7 mouse cellular contexts compared by ENCODE assay signal in genomic region chr19:29100874-29101542, GRCm38 (mm10). TPM values are rescaled to one million over a fixed set of nuclear protein-coding genes. Genes with fewer than 3 reads are reported as not detected.
A peak's percentile ranks its signal among the peaks of the same experiment; 100 is the strongest.
DNase-seq lines count a peak whose midpoint lies in the region; ATAC-seq lines count a peak whose summit lies in the region.

Gene Rcl1 (plus strand): TSS chr19:29101375.

- no peaks in the 10 kb centered on the region for H3K9me3 ChIP-seq in intestine, embryonic 16.5 days (ENCODE audit: control insufficient read depth, low read length)
- no peaks in the 10 kb centered on the region for H3K9me3 ChIP-seq in midbrain, embryonic 11.5 days (ENCODE audit: control insufficient read depth, low read length)

- H3K4me3 ChIP-seq in intestine, embryonic 16.5 days (ENCODE audit: low read length), result peak within 1 kb of the TSS; percentile 94
- peak within 1 kb of the TSS; percentile 91 for H3K4me3 ChIP-seq in midbrain, embryonic 11.5 days (ENCODE audit: low read depth, low read length)

- peak; percentile 100 for ATAC-seq in intestine, embryonic 16.5 days
- peak; percentile 100 for ATAC-seq in midbrain, embryonic 11.5 days (ENCODE audit: low FRiP score)

- intact Hi-C loops in left cerebral cortex, postnatal 36 days (cut with DNase I), result loop anchor here (5.0 kb wide), 1 partner anchor 151 kb away; the partner anchor contains the start of gene Jak2

- under 1% methylated on average over 55 of the region's 58 CpGs for WGBS in intestine, embryonic 16.5 days
- 0% methylated on average over 57 of the region's 58 CpGs for WGBS in midbrain, embryonic 11.5 days

- H3K36me3 ChIP-seq in intestine, embryonic 16.5 days (ENCODE audit: control insufficient read depth, insufficient read depth, low read length), result no peaks in the 10 kb centered on the region
- H3K36me3 ChIP-seq in midbrain, embryonic 11.5 days (ENCODE audit: control insufficient read depth, insufficient read depth, low read length), result no peaks in the 10 kb centered on the region

- peak within 1 kb of the TSS; percentile 89 for H3K4me2 ChIP-seq in intestine, embryonic 16.5 days (ENCODE audit: low read depth, low read length)
- peak within 1 kb of the TSS; percentile 79 for H3K4me2 ChIP-seq in midbrain, embryonic 11.5 days

- peak within 1 kb of the TSS; percentile 23; the same call in 1 of the 2 replicates for H3K27ac ChIP-seq in intestine, embryonic 16.5 days (ENCODE audit: low read length)
- peak within 1 kb of the TSS; percentile 15; the same call in 1 of the 2 replicates for H3K27ac ChIP-seq in midbrain, embryonic 11.5 days (ENCODE audit: low read depth, low read length)

- peak; percentile 97 for DNase-seq in adrenal gland, adult 2 months
- peak; percentile 90 for DNase-seq in embryo, embryonic 11.5 days (ENCODE audit: low read depth, low spot score)
- DNase-seq in gastrocnemius, postnatal 4 days (ENCODE audit: low spot score in 2 of 2), result peak; percentile 88 to 94
- peak; percentile 94 to 95 for DNase-seq in left cerebral cortex, postnatal 36 days (ENCODE audit: low spot score in 2 of 2)
- DNase-seq in midbrain, embryonic 11.5 days (ENCODE audit: low spot score, missing footprints), result peak; percentile 98
- DNase-seq in skeletal muscle tissue, adult 2 months (ENCODE audit: low read depth, low spot score), result peak; percentile 97

- H3K4me1 ChIP-seq in intestine, embryonic 16.5 days (ENCODE audit: control insufficient read depth, insufficient read depth, low read length), result peaks cover 10% of the 10 kb centered on the region
- peaks cover 8% of the 10 kb centered on the region for H3K4me1 ChIP-seq in midbrain, embryonic 11.5 days (ENCODE audit: control insufficient read depth, insufficient read depth, low read length)

- peak within 1 kb of the TSS; percentile 82 for H3K9ac ChIP-seq in intestine, embryonic 16.5 days (ENCODE audit: low read depth, low read length)
- H3K9ac ChIP-seq in midbrain, embryonic 11.5 days (ENCODE audit: low read length), result peak within 1 kb of the TSS; percentile 73

- H3K27me3 ChIP-seq in intestine, embryonic 16.5 days (replicated peaks; ENCODE audit: control insufficient read depth, insufficient read depth, low read length), result no peaks in the 10 kb centered on the region
- no peaks in the 10 kb centered on the region for H3K27me3 ChIP-seq in midbrain, embryonic 11.5 days (ENCODE audit: control insufficient read depth, insufficient read depth, low read length)

RNA-seq across cellular contexts. Expression of gene Rcl1, which starts in this region (rescaled TPM):
- total RNA-seq in adrenal gland, adult 2 months (2021), result 10 to 100 TPM; 25.6 to 26.9 TPM
- 47.5 and 51.4 TPM in 2 replicates for polyA plus RNA-seq in adrenal gland, adult 2 months (2012; rRNA removed)
- total RNA-seq in gastrocnemius, postnatal 4 days (2021), result 10 to 100 TPM; 11.6 to 12.6 TPM
- polyA plus RNA-seq in intestine, embryonic 16.5 days (2015; fragmentation: Nextera tagmentation; extraction: Ambion mirVana), result 49.8 and 62.0 TPM in 2 replicates
- total RNA-seq in left cerebral cortex, postnatal 36 days (2021), result 10 to 100 TPM; 14.2 to 16.8 TPM
- polyA plus RNA-seq in midbrain, embryonic 11.5 days (2014; fragmentation: Nextera tagmentation; extraction: Ambion mirVana), result 52.4 and 52.5 TPM in 2 replicates

Comparison
In these comparisons a context has a peak if more than half of its experiments do, and no peak if none do; other contexts are left out.
1. Peak in every context shown above with its lines: DNase-seq, ATAC-seq, H3K4me3 ChIP-seq and H3K27ac ChIP-seq.